Mouse (Mus musculus): Measurements from ENCODE around the gene Dnmt3l. TPM values are rescaled to one million over a fixed set of nuclear protein-coding genes. Genes with fewer than 3 reads are reported as not detected.

Dnmt3l gene
- polyA plus RNA-seq (2021; fragmentation: Nextera tagmentation), result 0.84 TPM in 1 of 2 replicates, not detected in the other
- long read RNA-seq, experiment 1, result 0 reads
- long read RNA-seq, experiment 2, result 0 reads

DNA sequence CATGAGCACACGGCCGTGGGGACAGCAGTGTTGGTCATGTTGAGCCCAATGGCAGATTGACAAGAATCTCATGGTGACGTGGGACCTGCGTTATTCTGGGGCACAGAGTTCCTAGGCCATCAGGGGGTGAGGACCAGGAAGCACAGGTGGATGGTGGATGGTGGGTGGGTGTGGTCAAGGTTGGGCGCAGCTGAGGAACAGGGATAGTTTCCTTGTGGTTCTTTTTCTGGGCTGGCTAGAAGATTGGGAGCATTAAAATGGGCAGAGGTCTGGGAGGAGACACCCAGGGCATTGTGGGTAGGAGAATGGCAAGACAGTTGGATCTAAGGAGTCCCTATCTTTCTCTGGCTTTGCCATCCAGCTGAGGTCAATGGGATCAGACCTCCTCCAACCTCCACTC, at the start of gene Dnmt3l:
Gene Dnmt3l, plus strand, starts transcription at position 301 of the 400 bp plus-strand sequence.

DNA sequence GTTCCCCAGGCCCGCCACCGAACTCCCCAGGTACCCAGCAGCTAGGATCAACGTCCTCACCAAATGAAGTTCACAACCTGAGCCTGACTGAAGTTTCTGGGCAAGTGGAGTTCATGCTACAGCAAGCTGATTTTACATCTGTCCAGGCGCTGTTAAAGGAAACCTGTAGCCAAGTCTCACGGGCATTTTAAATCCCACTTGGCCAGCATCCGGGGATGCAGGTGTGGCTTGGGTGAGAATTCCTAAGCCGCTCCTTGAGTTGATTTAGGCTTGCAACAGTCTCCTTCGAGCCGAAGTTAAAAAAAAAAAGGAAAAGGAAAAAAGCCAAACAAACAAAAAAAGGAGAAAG, 31.8 kb upstream of the Dnmt3l start, which contains the start of gene Pfkl:
Gene Pfkl, minus strand, starts transcription at position 139 of the 349 bp plus-strand sequence.

DNA sequence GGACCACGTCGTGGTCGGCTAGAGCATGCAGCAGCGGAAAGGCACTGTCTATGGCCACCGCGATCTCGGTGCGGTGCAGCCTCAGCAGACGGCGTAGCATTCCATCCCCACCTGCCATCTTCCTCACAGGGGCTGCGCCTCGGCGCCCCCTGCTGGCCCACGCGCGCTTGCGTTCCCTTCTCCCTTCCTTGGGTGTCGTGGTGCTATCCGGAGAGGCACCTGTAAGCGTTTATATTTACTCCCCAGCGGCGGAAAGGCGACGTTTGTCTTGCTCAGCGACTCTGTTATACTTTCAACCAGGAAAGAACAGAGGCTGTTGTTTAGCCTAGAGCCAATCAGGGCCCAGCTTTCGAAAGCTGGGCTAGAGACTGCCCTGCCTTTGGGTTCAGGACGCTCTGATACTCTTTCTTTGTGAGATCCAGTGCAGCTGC, 1.7 kb downstream of the Dnmt3l start, which contains the start of gene Aire:
Gene Aire, minus strand, starts transcription at position 205 of the 431 bp plus-strand sequence.

DNA sequence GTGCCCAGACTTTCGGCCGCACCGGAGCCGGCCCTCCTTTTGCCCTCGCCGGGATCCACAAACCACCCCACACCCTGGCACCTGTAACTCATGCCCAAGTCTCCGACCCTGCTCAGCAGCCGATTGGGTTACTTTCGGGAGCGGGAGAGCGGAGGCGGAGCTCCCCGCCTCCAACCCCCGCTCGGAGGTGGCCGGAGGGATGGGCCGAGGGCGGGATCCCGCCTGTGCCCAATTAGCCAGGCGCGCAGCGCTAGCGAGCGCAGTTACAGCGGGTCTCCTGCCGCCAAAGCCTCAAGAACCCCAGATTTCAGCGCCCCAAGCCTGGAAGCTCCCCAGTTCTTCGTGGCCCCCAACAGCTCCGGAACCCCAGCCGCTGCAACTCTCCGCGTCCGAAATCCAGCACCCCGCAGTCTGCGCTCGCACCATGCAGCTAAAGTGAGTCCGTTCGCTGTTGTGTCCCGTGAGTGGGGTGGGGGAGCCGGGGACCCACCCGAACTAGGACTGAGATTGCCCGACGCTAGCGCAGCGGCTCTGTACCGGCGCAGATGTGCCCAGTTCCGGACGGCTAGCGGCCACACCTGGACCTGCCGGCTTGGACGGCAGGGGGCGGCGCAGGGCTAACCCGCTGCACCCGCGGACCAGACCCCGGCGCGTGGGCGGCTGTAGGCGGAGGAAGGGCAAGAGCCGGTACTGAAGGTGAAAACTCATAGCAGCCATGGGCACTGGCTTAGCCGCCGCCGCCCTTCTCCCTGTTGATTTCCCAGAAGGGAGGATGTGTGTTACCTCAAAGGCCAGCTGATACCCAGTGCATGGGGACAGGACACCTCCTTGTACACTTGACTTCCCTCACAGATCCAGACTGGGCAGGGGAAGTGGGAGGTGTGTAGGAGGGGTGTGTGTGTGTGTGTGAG, 27.6 kb downstream of the Dnmt3l start, which contains the start of gene Icosl:
Gene Icosl, plus strand, starts transcription at position 202 of the 911 bp plus-strand sequence.

Other genes starting within 250 kb of the Dnmt3l start
- gene Gm9639, start 246.9 kb upstream of the Dnmt3l start, polyA plus RNA-seq (2021; fragmentation: Nextera tagmentation), result not detected in 2 replicates
- gene Gm19668, start 242.8 kb upstream of the Dnmt3l start, polyA plus RNA-seq (2021; fragmentation: Nextera tagmentation), result not detected in 2 replicates
- not detected in 2 replicates for gene Gm9507, start 230.1 kb upstream of the Dnmt3l start, polyA plus RNA-seq (2021; fragmentation: Nextera tagmentation)
- not detected in 2 replicates for gene Gm2696, start 227.3 kb upstream of the Dnmt3l start, polyA plus RNA-seq (2021; fragmentation: Nextera tagmentation)
- gene Krtap10-4, start 214.9 kb upstream of the Dnmt3l start, polyA plus RNA-seq (2021; fragmentation: Nextera tagmentation), result not detected in 2 replicates
- not detected in 2 replicates for gene Krtap10-10, start 206.0 kb upstream of the Dnmt3l start, polyA plus RNA-seq (2021; fragmentation: Nextera tagmentation)
- not detected in 2 replicates for gene Gm36176, start 195.1 kb upstream of the Dnmt3l start, polyA plus RNA-seq (2021; fragmentation: Nextera tagmentation)
- gene Gm10318, start 189.1 kb upstream of the Dnmt3l start, polyA plus RNA-seq (2021; fragmentation: Nextera tagmentation), result not detected in 2 replicates
- not detected in 2 replicates for gene Gm3285, start 180.0 kb upstream of the Dnmt3l start, polyA plus RNA-seq (2021; fragmentation: Nextera tagmentation)
- gene Lrrc3, start 139.4 kb upstream of the Dnmt3l start, polyA plus RNA-seq (2021; fragmentation: Nextera tagmentation), result 4.8 TPM in 2 replicates
- 3.8 and 4.0 TPM in 2 replicates for gene Trpm2, start 71.4 kb upstream of the Dnmt3l start, polyA plus RNA-seq (2021; fragmentation: Nextera tagmentation)
- gene 1810043G02Rik, start 63.4 kb upstream of the Dnmt3l start, polyA plus RNA-seq (2021; fragmentation: Nextera tagmentation), result 38.1 and 47.5 TPM in 2 replicates
- 67.7 and 71.8 TPM in 2 replicates for gene Pfkl, start 31.9 kb upstream of the Dnmt3l start, polyA plus RNA-seq (2021; fragmentation: Nextera tagmentation)
- not detected in 2 replicates for gene Aire, start 1.7 kb downstream of the Dnmt3l start, polyA plus RNA-seq (2021; fragmentation: Nextera tagmentation)
- 1.2 and 2.0 TPM in 2 replicates for gene Icosl, start 27.4 kb downstream of the Dnmt3l start, polyA plus RNA-seq (2021; fragmentation: Nextera tagmentation)
- 47.2 and 128 TPM in 2 replicates for gene D10Jhu81e, start 127.8 kb downstream of the Dnmt3l start, polyA plus RNA-seq (2021; fragmentation: Nextera tagmentation)
- gene Pwp2, start 143.2 kb downstream of the Dnmt3l start, polyA plus RNA-seq (2021; fragmentation: Nextera tagmentation), result 7.6 and 11.7 TPM in 2 replicates
- gene Trappc10, start 202.7 kb downstream of the Dnmt3l start, polyA plus RNA-seq (2021; fragmentation: Nextera tagmentation), result 5.2 and 8.0 TPM in 2 replicates